Mouse (Mus musculus): Measurements from ENCODE around the gene Padi4.

Gene Padi4

DNA sequence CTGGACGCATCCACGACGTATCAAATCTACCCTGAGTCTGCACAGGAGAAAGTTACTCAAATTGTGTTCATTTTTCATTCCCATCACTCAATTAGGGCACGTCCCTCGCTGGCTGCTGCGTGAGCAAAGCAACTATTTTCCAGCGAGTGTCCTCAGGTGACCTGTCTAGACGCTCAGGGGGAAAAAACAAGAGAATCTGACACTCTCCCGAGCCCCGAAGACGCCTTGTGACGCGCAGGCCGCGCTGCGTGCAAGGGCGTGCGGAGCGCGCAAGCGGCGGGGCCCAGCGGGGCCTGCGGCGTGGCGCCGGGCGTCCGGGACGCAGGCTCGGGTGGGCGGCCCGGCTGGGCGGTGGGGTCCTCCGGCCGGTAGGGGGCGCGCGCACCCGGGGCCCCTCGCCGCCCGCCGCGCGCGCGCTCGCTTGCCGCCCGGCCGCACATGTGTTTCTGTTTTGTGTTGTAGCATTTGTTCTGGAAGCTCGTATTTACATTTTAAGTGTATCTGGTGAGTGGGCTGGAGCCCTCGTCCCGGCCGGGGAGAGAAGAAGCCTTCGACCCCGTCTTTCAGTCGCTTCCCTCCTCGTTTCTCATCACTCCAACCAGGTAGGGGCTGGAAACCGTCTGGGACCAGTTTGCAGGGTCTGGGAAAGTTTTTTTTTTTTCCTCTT, 72.9 kb downstream of the Padi4 start:
- DNase-seq, result peak; percentile 70 to 90

DNA sequence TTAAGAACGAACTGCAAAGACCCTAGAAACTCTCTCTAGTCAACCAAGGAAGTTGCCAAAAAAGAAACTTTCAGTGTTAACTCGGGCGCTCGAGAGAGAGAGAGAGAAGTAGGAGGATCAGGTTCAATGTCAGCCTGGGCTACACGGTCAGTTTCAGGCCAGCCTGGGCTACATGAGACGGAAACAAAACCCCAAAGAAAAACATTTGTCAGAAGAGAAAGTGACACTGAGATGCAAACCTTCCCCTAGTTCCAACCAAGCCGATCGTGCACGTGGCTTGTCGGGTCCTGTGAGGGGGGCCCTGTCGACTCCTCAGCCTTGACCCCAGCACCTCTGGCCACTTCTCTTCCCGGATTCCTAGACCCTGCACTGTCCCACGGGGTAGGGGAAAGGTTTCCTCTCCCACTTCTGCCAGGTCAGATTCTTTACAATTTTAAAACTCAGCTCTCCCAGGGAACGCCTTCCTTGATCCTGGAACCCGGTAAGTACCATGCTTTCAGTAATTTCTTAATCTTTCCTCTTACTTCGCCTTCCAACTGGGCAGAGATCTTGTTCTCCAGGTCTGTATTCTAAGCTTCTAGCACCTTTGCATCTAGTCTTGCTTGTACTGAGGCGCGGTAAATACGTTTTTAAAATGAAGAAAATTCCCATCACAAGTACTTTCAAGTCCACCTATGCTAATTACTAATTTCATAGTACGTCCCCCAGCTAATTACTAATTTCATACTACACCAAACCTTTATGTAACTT, 73.6 kb downstream of the Padi4 start, which contains the start of gene Rcc2:
Gene Rcc2 (plus strand): TSS at position 273 of the 750 bp plus-strand sequence.
- no peak for DNase-seq

DNA sequence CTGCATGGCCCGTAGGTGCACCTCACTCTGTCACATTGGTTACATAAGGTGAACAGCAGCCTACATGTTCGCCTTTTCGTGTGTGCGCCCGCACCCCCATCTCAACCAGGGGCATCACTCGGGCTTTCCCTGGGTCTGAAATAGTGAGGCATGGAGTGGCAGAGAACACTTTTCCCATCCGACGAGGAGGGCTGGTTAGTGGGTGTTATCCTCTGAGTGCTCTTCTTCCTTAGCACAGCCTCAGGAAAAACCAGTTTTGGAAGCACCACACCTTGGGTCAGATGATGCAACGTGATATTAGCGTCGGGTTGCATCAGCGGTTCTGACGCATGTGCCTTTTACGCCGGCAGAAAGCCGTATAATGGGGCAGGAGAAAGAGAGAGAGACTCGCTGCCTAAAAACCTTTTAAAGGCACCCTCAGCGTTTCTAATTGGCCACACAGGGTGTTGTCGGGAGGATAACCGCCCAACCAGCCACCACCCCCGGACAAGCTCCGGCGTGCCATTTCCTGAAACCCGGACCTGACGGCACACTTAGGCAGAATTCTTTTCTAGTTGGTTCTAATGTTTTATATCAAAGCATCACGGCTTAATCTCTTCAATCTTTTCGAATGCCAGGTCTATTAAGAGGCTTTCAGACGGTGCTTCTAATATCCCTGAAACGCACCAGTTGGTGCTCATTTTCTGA, 74.5 kb downstream of the Padi4 start:
- peak; percentile 68 to 75 for DNase-seq

Measured in cerebellum, adult 18-20 months (tissue).